Mouse (Mus musculus) fat pad, adult 2 months (tissue): ENCODE measurements around the gene Gpn2.

ENCODE experiments used
- DNase-seq: peaks from one replicate; pipeline ENCODE4 v3.0.0-alpha.2; 2011; ENCODE audit warnings: low read depth, low spot score; ENCODE audit errors: extremely low read depth

Gpn2 gene

GRCm38 (mm10) chr4:133622161-133622695, 38.1 kb downstream of the Gpn2 start:
- no peak for DNase-seq

- no peak for DNase-seq
Measured at GRCm38 (mm10) chr4:133624830-133625229, 40.7 kb downstream of the Gpn2 start.

- DNase-seq: no peak
Measured at GRCm38 (mm10) chr4:133625621-133626071, 41.5 kb downstream of the Gpn2 start.

GRCm38 (mm10) chr4:133626221-133626620, 42.1 kb downstream of the Gpn2 start:
- DNase-seq: no peak

GRCm38 (mm10) chr4:133626621-133627020, 42.5 kb downstream of the Gpn2 start:
- no peak for DNase-seq

- DNase-seq: no peak
Measured at GRCm38 (mm10) chr4:133627039-133627438, 42.9 kb downstream of the Gpn2 start.

GRCm38 (mm10) chr4:133628517-133628916, 44.4 kb downstream of the Gpn2 start:
- no peak for DNase-seq

GRCm38 (mm10) chr4:133629191-133629590, 45.0 kb downstream of the Gpn2 start:
- DNase-seq: no peak

- no peak for DNase-seq
Measured at GRCm38 (mm10) chr4:133630326-133630920, 46.3 kb downstream of the Gpn2 start.

- DNase-seq: no peak
Measured at GRCm38 (mm10) chr4:133631071-133631768, 47.1 kb downstream of the Gpn2 start.

- DNase-seq: no peak
Measured at GRCm38 (mm10) chr4:133631769-133632411, 47.7 kb downstream of the Gpn2 start.

GRCm38 (mm10) chr4:133632483-133633327, 48.5 kb downstream of the Gpn2 start:
- no peak for DNase-seq

GRCm38 (mm10) chr4:133633332-133634042, 49.3 kb downstream of the Gpn2 start:
- no peak for DNase-seq

GRCm38 (mm10) chr4:133634043-133634410, 49.9 kb downstream of the Gpn2 start:
- DNase-seq: no peak
